Mouse (Mus musculus) liver, adult 2 months (tissue): ENCODE measurements around the gene Rnft1. TPM values are rescaled to one million over a fixed set of nuclear protein-coding genes. Genes with fewer than 3 reads are reported as not detected.
"Not testable (repeated sequence)": the region's sequence is repeated elsewhere in the genome, so short reads cannot be mapped to it uniquely, and the experiment has no call there.

Source experiments
- DNase-seq: peaks from one replicate; pipeline ENCODE4 v3.0.0-alpha.2; 2011; ENCODE audit warnings: low read depth, low spot score; ENCODE audit errors: extremely low read depth
- H3K27ac ChIP-seq: fragments of 200-500 bp; replicated peaks from 2 replicates; pipeline ENCODE4 v1.5.1; 2012; ENCODE audit warnings: low read depth, mild to moderate bottlenecking, control low read depth, inconsistent platforms, low read length; ENCODE audit not compliant: insufficient read depth
- H3K27me3 ChIP-seq: fragments of 200-500 bp; 2 replicates; pipeline ENCODE4 v1.6.1; 2012; ENCODE audit warnings: mild to moderate bottlenecking, moderate library complexity, low read length, inconsistent platforms; ENCODE audit not compliant: control insufficient read depth, insufficient read depth
- H3K36me3 ChIP-seq: fragments of 200-500 bp; 2 replicates; pipeline ENCODE4 v1.6.1; 2012; ENCODE audit warnings: low read length, inconsistent platforms; ENCODE audit not compliant: control insufficient read depth, insufficient read depth
- H3K4me1 ChIP-seq: fragments of 200-500 bp; 2 replicates; pipeline ENCODE4 v1.6.1; 2011; ENCODE audit warnings: low read length; ENCODE audit not compliant: control insufficient read depth, insufficient read depth
- H3K4me3 ChIP-seq: fragments of 200-500 bp; 2 replicates; pipeline ENCODE4 v1.5.1; 2011; ENCODE audit warnings: low read depth, mild to moderate bottlenecking, control low read depth, low read length, moderate library complexity; ENCODE audit not compliant: insufficient read depth
- H3K79me2 ChIP-seq: fragments of 200-500 bp; 2 replicates; pipeline ENCODE4 v1.6.1; 2012; ENCODE audit warnings: inconsistent platforms, mild to moderate bottlenecking, low read length, moderate library complexity; ENCODE audit not compliant: control insufficient read depth, insufficient read depth
- H3K9ac ChIP-seq: fragments of 200-500 bp; 2 replicates; pipeline ENCODE4 v1.6.1; 2012; ENCODE audit warnings: low read depth, mild to moderate bottlenecking, control low read depth, inconsistent platforms, low read length
- CTCF ChIP-seq: fragments of 200-500 bp; IDR thresholded peaks from 2 replicates; pipeline ENCODE4 v1.5.1; 2011; ENCODE audit warnings: low read depth, low read length, control low read depth
- POLR2A ChIP-seq: fragments of 200-500 bp; IDR thresholded peaks from 2 replicates; pipeline ENCODE4 v1.6.1; 2011; ENCODE audit warnings: low read length, control low read depth; ENCODE audit not compliant: insufficient read depth; ENCODE audit errors: extremely low read depth
- WGBS: fragments of 180-500 bp; shearing (Covaris S2); methylation state at CpG from one replicate; pipeline ENCODE4 v1.1.7; 2018; 5-methylcytosine and 5-hydroxymethylcytosine counted together
- polyA plus RNA-seq: library from polyadenylated mRNA; depleted of rRNA; stranded (reverse); fragments of >200 nt; gene quantifications from 2 replicates; pipeline ENCODE4 v1.2.3, GENCODE M21; 2012
- total RNA-seq: library from RNA; depleted of rRNA; stranded (reverse); fragments of >200 nt; gene quantifications from 2 replicates; pipeline ENCODE4 v1.2.3, GENCODE M21; 2014

Gene Rnft1
- total and polyA plus RNA-seq, 2 experiments = 6.8 to 18.9 TPM

DNA sequence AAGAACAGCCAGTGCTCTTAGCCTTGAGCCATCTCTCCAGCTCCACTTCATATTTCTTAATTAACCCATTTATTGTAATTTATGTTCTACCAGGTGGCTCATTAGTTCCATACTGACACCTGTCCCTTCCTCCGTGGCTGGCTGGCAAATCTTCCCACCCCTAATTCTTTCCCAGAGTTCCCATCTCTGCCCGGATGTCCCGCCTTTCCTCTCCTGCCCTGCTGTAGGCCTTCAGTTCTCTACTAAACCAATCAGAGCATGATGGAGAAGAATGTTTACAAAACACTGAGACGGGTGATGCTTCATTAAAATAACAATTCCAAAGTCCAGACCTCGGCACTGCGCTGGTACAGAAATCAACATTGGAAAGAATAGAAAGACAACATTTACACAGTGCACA lies 25.6 kb upstream of the Rnft1 start:
- H3K27me3 ChIP-seq = no peaks in the 10 kb centered on the region
- no peaks in the 10 kb centered on the region for H3K4me1 ChIP-seq
- no peak overlapping the region for H3K9ac ChIP-seq
- H3K36me3 ChIP-seq = no peaks in the 10 kb centered on the region
- no peaks in the 10 kb centered on the region for H3K79me2 ChIP-seq
- H3K27ac ChIP-seq = no peak overlapping the region
- H3K4me3 ChIP-seq = no peak overlapping the region
- no peak for TF ChIP-seq CTCF
- TF ChIP-seq POLR2A = no peak
- no peak for DNase-seq
- 79% methylated on average over 6 of the region's 6 CpGs for WGBS

DNA sequence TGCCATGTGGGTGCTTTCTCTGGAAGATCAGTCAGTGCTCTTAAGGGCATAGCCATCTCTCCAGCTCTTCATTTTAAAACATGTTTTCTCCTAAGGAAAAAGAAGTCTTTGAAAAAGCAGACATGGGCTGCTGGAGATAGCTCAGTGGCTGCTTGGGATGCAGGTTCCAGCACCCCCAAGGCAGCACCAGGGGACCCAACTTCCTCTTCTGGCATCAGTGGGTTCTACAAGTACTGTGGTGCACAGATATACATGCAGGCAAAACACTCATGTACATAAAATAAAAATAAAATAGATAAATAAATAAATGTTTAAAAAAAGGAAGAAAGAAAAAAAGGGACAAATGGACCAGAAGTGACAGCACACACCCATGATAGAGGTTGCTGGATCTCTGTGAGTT lies 21.9 kb upstream of the Rnft1 start:
- Histone ChIP-seq H3K36me3 (no peaks in the 10 kb centered on the region), H3K4me3 (no peak overlapping the region), H3K27ac (no peak overlapping the region), H3K27me3 (no peaks in the 10 kb centered on the region), H3K9ac (no peak overlapping the region), H3K79me2 (no peaks in the 10 kb centered on the region), H3K4me1 (no peaks in the 10 kb centered on the region)
- no peak for TF ChIP-seq POLR2A
- TF ChIP-seq CTCF = no peak
- no peak for DNase-seq

DNA sequence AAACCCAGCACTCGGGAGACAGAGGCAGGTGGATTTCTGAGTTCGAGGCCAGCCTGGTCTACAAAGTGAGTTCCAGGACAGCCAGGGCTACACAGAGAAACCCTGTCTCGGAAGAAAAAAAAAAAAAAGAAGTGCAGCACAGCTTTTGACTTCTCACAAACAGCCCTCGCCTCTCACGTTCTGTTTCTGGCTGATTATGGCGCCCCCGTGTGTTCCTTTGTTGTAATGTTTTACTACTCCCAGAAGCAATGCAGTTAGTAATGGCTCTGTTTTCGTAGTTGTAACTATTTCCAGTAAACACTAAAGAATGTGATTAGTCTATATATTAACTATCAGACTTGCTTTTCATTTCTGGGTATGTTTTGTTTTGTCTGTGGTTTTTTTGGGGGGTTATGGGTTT lies 20.2 kb upstream of the Rnft1 start:
- H3K27me3 ChIP-seq, H3K4me1 ChIP-seq, H3K79me2 ChIP-seq, H3K36me3 ChIP-seq, H3K9ac ChIP-seq, H3K27ac ChIP-seq, H3K4me3 ChIP-seq: not testable (repeated sequence)
- 17% methylated on average over 8 of the region's 8 CpGs for WGBS
- DNase-seq = peak; percentile 50
- peak; percentile 59; the same call in 1 of the 2 replicates for TF ChIP-seq CTCF

DNA sequence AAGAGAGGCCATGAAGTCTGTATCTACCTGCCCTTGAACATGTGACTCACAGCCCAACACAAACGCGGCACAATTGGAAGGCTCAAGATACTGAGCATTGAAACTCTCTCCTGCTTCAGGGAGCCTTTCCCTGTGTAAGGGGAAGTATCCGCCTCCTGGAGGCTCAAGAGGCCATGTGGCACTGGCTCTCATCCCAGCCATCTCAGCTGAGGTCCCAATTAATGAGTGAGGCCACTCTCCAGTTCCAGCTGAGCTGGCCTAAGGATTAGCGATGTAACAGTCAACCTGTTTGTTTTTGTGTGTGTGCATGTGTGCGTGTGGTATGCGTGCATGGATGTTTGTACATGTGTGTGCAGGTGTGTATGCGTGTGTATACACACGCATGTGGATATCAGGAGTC lies 16.1 kb upstream of the Rnft1 start:
- H3K79me2 ChIP-seq = no peaks in the 10 kb centered on the region

DNA sequence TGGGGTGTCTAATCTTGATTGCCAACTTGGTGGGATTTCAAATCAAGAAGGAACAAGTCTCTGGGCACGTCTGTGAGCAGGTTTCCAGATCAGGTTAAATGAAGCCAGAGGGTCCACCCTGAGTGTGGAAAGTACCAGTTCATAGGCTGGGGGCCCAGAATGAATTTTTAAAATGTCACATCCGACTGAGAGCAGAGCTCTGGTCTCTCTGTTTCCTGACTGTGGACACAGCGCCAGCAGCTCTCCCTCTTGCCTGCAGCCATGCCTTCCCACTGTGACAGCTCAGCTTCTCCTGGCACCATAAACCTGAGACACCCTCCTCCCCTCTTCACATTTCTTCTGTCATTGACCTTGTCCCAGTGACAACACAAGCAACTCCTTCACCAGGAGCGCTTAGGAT lies 15.5 kb upstream of the Rnft1 start:
- Histone ChIP-seq H3K27me3 (no peaks in the 10 kb centered on the region), H3K79me2 (no peaks in the 10 kb centered on the region), H3K36me3 (no peaks in the 10 kb centered on the region), H3K9ac (no peak overlapping the region), H3K4me1 (no peaks in the 10 kb centered on the region), H3K4me3 (no peak overlapping the region), H3K27ac (no peak overlapping the region)
- no peak for DNase-seq
- 84% methylated on average over 4 of the region's 4 CpGs for WGBS
- no peak for TF ChIP-seq POLR2A
- no peak for TF ChIP-seq CTCF

More for the DNA sequence above, 16.1 kb upstream of the Rnft1 start:
- Histone ChIP-seq H3K36me3 (no peaks in the 10 kb centered on the region), H3K27me3 (no peaks in the 10 kb centered on the region), H3K27ac (no peak overlapping the region), H3K4me1 (no peaks in the 10 kb centered on the region), H3K9ac (no peak overlapping the region), H3K4me3 (no peak overlapping the region)
- no peak for DNase-seq
- WGBS = 75% methylated on average over 8 of the region's 8 CpGs
- TF ChIP-seq CTCF (no peak), POLR2A (no peak)

DNA sequence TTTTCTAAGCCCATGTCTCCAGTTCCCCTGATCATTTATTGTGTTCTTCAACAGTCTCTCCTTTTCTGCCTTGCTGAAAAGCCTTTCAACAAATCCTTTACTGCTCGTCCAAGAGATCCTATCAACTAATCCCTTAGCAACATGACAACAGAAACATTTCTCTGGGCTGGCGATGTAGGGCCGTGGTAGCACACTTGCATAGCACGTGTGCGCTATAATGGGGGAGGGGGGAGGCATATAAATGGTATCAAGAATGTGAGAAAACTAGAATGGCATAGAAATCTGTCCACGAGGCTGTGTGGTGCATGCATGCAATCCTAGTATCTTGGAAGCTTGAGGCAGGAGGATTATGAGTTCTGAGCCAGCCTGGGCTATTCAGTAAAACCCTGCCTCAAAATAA lies 12.7 kb upstream of the Rnft1 start:
- WGBS = 86% methylated on average over 6 of the region's 6 CpGs
- DNase-seq = no peak
- no peak overlapping the region for H3K27ac ChIP-seq
- H3K27me3 ChIP-seq = no peaks in the 10 kb centered on the region
- H3K79me2 ChIP-seq = no peaks in the 10 kb centered on the region
- H3K4me3 ChIP-seq = no peak overlapping the region
- H3K4me1 ChIP-seq = no peaks in the 10 kb centered on the region
- H3K36me3 ChIP-seq = no peaks in the 10 kb centered on the region
- TF ChIP-seq POLR2A (no peak), CTCF (no peak)
- H3K9ac ChIP-seq = no peak overlapping the region
